Mouse (Mus musculus) CH12.LX (cell line): ENCODE results near the gene Snrpd2.

Source experiments
- CTCF ChIP-seq, 2 experiments: IDR thresholded peaks in 1 of 2; conservative IDR thresholded peaks in 1 of 2; 2 replicates each; pipeline ENCODE4 v1.5.1; 2011 to 2012; ENCODE audit warnings: low read depth in 2 of 2, low read length in 2 of 2, improper control_type of control experiment in 1 of 2, inconsistent platforms in 1 of 2, mild to moderate bottlenecking in 1 of 2, moderate library complexity in 1 of 2
- ETS1 ChIP-seq: conservative IDR thresholded peaks from 2 replicates; pipeline ENCODE4 v1.6.1; 2012; ENCODE audit warnings: low read depth, mild to moderate bottlenecking, inconsistent platforms, low read length, improper control_type of control experiment, moderate library complexity
- KAT2A ChIP-seq: IDR thresholded peaks from 2 replicates; pipeline ENCODE4 v1.6.1; 2012; ENCODE audit warnings: low read length, improper control_type of control experiment, inconsistent platforms; ENCODE audit not compliant: insufficient replicate concordance
- MYC ChIP-seq: IDR thresholded peaks from 2 replicates; pipeline ENCODE4 v1.6.1; 2011; ENCODE audit warnings: low read depth, mild to moderate bottlenecking, improper control_type of control experiment, low read length
- POLR2A ChIP-seq: IDR thresholded peaks from 2 replicates; pipeline ENCODE4 v1.6.1; 2011; ENCODE audit warnings: low read depth, mild to moderate bottlenecking, improper control_type of control experiment, low read length
- POLR2AphosphoS2 ChIP-seq: IDR thresholded peaks from 2 replicates; pipeline ENCODE4 v1.6.1; 2011; ENCODE audit warnings: low read depth, low read length, improper control_type of control experiment

- TF ChIP-seq KAT2A (no peak), POLR2AphosphoS2 (no peak), CTCF (conservative IDR thresholded peaks at IDR 0.05 in 1 of 2, IDR thresholded peaks at IDR 0.05 in 1 of 2; ENCODE audit: low read depth in 2 of 2, low read length in 2 of 2) (peak in 1 of 2 experiments; percentile 26; a peak in 1 of 4 replicates), MYC (no peak), ETS1 (no peak), POLR2A (peak; percentile 61; the same call in 1 of the 2 replicates)
These were observed 31.4 kb downstream of the Snrpd2 start for GRCm38 (mm10) chr7:19180862-19181429.
